Mouse (Mus musculus) cortical plate, adult 2 months (tissue): ENCODE results near the gene Aacs.

ENCODE experiments used
- CTCF ChIP-seq: fragments of 200-500 bp; IDR thresholded peaks from 2 replicates; pipeline ENCODE4 v1.5.1; 2011; ENCODE audit warnings: mild to moderate bottlenecking, control low read depth, low read length; ENCODE audit not compliant: insufficient read depth; ENCODE audit errors: extremely low read depth
- POLR2A ChIP-seq: fragments of 200-500 bp; IDR thresholded peaks from 2 replicates; pipeline ENCODE4 v1.6.1; 2011; ENCODE audit warnings: mild to moderate bottlenecking, low read length, control low read depth; ENCODE audit not compliant: insufficient read depth; ENCODE audit errors: extremely low read depth

- TF ChIP-seq CTCF (no peak), POLR2A (no peak)
Measured at GRCm38 (mm10) chr5:125476286-125476625, 642 bp downstream of the Aacs start.
